9 mouse cellular contexts compared by ENCODE assay signal in genomic region chr8:88273051-88273430, GRCm38 (mm10). TPM values are rescaled to one million over a fixed set of nuclear protein-coding genes. Genes with fewer than 3 reads are reported as not detected.
DNase-seq lines count a peak whose midpoint lies in the region; ATAC-seq lines count a peak whose summit lies in the region.
"Had no signal": no experiment of that assay in that cellular context is flagged by ENCODE, and none has a peak within 500 bp of the region (broad histone marks: within the 10 kb centered on the region; RNA-seq: fewer than 3 reads in every experiment).

No protein-coding gene starts in this region.

- WGBS in kidney, embryonic 14.5 days: 70% methylated on average over 7 of the region's 7 CpGs
- WGBS in hindbrain, embryonic 14.5 days: 70% methylated on average over 7 of the region's 7 CpGs
- 66% methylated on average over 7 of the region's 7 CpGs for WGBS in midbrain, embryonic 13.5 days

- no peaks in the 10 kb centered on the region for H3K4me1 ChIP-seq in kidney, embryonic 14.5 days (ENCODE audit: control insufficient read depth, insufficient read depth, low read length)
- H3K4me1 ChIP-seq in brown adipose tissue, adult 24 weeks (ENCODE audit: control insufficient read depth, insufficient read depth, insufficient read length, low read length): no peaks in the 10 kb centered on the region
- H3K4me1 ChIP-seq in hindbrain, embryonic 14.5 days (replicated peaks; ENCODE audit: control insufficient read depth, insufficient read depth, low read length): peaks cover 5% of the 10 kb centered on the region; the same call in 1 of the 2 replicates
- peaks cover 11% of the 10 kb centered on the region for H3K4me1 ChIP-seq in midbrain, embryonic 13.5 days (replicated peaks)

- H3K9me3 ChIP-seq in kidney, embryonic 14.5 days (ENCODE audit: control insufficient read depth, low read length): no peaks in the 10 kb centered on the region
- H3K9me3 ChIP-seq in hindbrain, embryonic 14.5 days (ENCODE audit: control insufficient read depth, low read length): no peaks in the 10 kb centered on the region
- H3K9me3 ChIP-seq in midbrain, embryonic 13.5 days: no peaks in the 10 kb centered on the region

- ATAC-seq in kidney, embryonic 14.5 days (ENCODE audit: low FRiP score, low TSS enrichment): peak; percentile 12; the same call in 1 of the 2 replicates
- ATAC-seq in hindbrain, embryonic 14.5 days (ENCODE audit: low FRiP score): no peak
- no peak for ATAC-seq in midbrain, embryonic 13.5 days

- no peak overlapping the region; the same call in 1 of the 2 replicates for H3K4me3 ChIP-seq in kidney, embryonic 14.5 days (ENCODE audit: low read length)
- H3K4me3 ChIP-seq in brown adipose tissue, adult 24 weeks (ENCODE audit: insufficient read depth, low read depth, low read length): peak overlapping the region; percentile 53
- H3K4me3 ChIP-seq in hindbrain, embryonic 14.5 days (replicated peaks; ENCODE audit: low read length): peak overlapping the region; percentile 38
- 0 out of 2 replicates have a peak overlapping the region, but pooled peaks have one; percentile 45 for H3K4me3 ChIP-seq in midbrain, embryonic 13.5 days (replicated peaks)

- H3K4me2 ChIP-seq in kidney, embryonic 14.5 days (replicated peaks; ENCODE audit: low read depth, low read length): peak overlapping the region; percentile 88
- peak overlapping the region; percentile 80 for H3K4me2 ChIP-seq in hindbrain, embryonic 14.5 days (replicated peaks)
- peak overlapping the region; percentile 84 for H3K4me2 ChIP-seq in midbrain, embryonic 13.5 days (replicated peaks)

- no peak overlapping the region for H3K27ac ChIP-seq in kidney, embryonic 14.5 days (ENCODE audit: low read depth, low read length)
- no peak overlapping the region for H3K27ac ChIP-seq in brown adipose tissue, adult 24 weeks (replicated peaks; ENCODE audit: low read depth, low read length)
- H3K27ac ChIP-seq in hindbrain, embryonic 14.5 days: no peak overlapping the region
- H3K27ac ChIP-seq in midbrain, embryonic 13.5 days: no peak overlapping the region

- no peak overlapping the region for H3K9ac ChIP-seq in kidney, embryonic 14.5 days (ENCODE audit: low read depth, low read length)
- H3K9ac ChIP-seq in hindbrain, embryonic 14.5 days: no peak overlapping the region; the same call in 1 of the 2 replicates
- H3K9ac ChIP-seq in midbrain, embryonic 13.5 days (replicated peaks): no peak overlapping the region

- no peaks in the 10 kb centered on the region for H3K36me3 ChIP-seq in kidney, embryonic 14.5 days (ENCODE audit: control insufficient read depth, insufficient read depth, low read length)
- H3K36me3 ChIP-seq in hindbrain, embryonic 14.5 days (replicated peaks; ENCODE audit: control insufficient read depth, insufficient read depth): no peaks in the 10 kb centered on the region
- no peaks in the 10 kb centered on the region for H3K36me3 ChIP-seq in midbrain, embryonic 13.5 days

- peaks cover 17% of the 10 kb centered on the region for H3K27me3 ChIP-seq in kidney, embryonic 14.5 days (ENCODE audit: control insufficient read depth, insufficient read depth, low read length)
- H3K27me3 ChIP-seq in hindbrain, embryonic 14.5 days (ENCODE audit: control insufficient read depth, insufficient read depth, low read length): peaks cover 19% of the 10 kb centered on the region
- peaks cover 44% of the 10 kb centered on the region for H3K27me3 ChIP-seq in midbrain, embryonic 13.5 days
- H3K27me3 ChIP-seq: Patski had no signal

- no peak for DNase-seq in kidney, postnatal 14 days
- DNase-seq in hindbrain, embryonic 14.5 days (ENCODE audit: low spot score): no peak
- no peak for DNase-seq in layer of hippocampus, adult 9-10 months (ENCODE audit: low spot score)
- no peak for DNase-seq in adrenal gland, postnatal 4 days (ENCODE audit: low spot score in 2 of 2)
- no peak for DNase-seq in B cell, adult 2 months

RNA-seq across cellular contexts. Expression of gene Adcy7, which starts 0.8 kb away (rescaled TPM):
- 2.0 and 3.1 TPM in 2 replicates for polyA plus RNA-seq in kidney, embryonic 14.5 days (2014; fragmentation: Nextera tagmentation; extraction: Ambion mirVana)
- 1.6 and 1.7 TPM in 2 replicates for polyA plus RNA-seq in brown adipose tissue, adult 24 weeks (2012; ENCODE audit: insufficient read depth, insufficient read length, missing spikeins)
- 4.9 and 6.3 TPM in 2 replicates for polyA plus RNA-seq in hindbrain, embryonic 14.5 days (2014; fragmentation: Nextera tagmentation; extraction: Ambion mirVana)
- polyA plus RNA-seq in midbrain, embryonic 13.5 days (2015; fragmentation: Nextera tagmentation; extraction: Ambion mirVana): 1.3 and 1.7 TPM in 2 replicates
- 1 to 10 TPM; 6.8 to 8.0 TPM for total RNA-seq in adrenal gland, postnatal 4 days (2021)
